Mouse (Mus musculus) heart, postnatal 25 days (tissue): Measurements from ENCODE around the gene Ormdl1. TPM values are rescaled to one million over a fixed set of nuclear protein-coding genes. Genes with fewer than 3 reads are reported as not detected.
"Not testable (repeated sequence)": the region's sequence is repeated elsewhere in the genome, so short reads cannot be mapped to it uniquely, and the experiment has no call there.

ENCODE experiments used
- DNase-seq: peaks from one replicate; pipeline ENCODE4 v3.0.0; 2022; ENCODE audit warnings: low spot score
- intact Hi-C: fragments of 180-260 bp; cut with DNase I; formaldehyde crosslinking; loops from one replicate; pipeline ENCODE4 v1.15.1; 2025
- total RNA-seq, 2 experiments: library from RNA; stranded (reverse); gene quantifications; 2 replicates each; pipeline ENCODE4 v1.2.3; 2021

Gene Ormdl1
- 1 to 10 TPM; 9.0 to 9.9 TPM for total RNA-seq

- intact Hi-C loops, result loop anchor here (2.0 kb wide), 1 partner anchor 16 kb away; the partner anchor contains the start of gene Osgepl1
- DNase-seq, result peak; percentile 92
Observed at GRCm38 (mm10) chr1:53296581-53297383, at the start of gene Ormdl1, which contains the start of the genes Pms1 and Gm28778. Gene Ormdl1, plus strand, starts transcription at chr1:53297095. Gene Pms1, minus strand, starts transcription at chr1:53297018. Gene Gm28778, plus strand, starts transcription at chr1:53297111.

- intact Hi-C loops, DNase-seq: not testable (repeated sequence)
Observed at GRCm38 (mm10) chr1:53264958-53265612, 31.8 kb upstream of the Ormdl1 start.

- DNase-seq, result no peak
- intact Hi-C loops, result no loop called here
Observed at GRCm38 (mm10) chr1:53269901-53270300, 27.0 kb upstream of the Ormdl1 start.

- intact Hi-C loops, result loop anchor here (1.0 kb wide), 1 partner anchor 219 kb away; no protein-coding TSS in a partner anchor
- DNase-seq, result no peak
Observed at GRCm38 (mm10) chr1:53272646-53273045, 24.2 kb upstream of the Ormdl1 start.

GRCm38 (mm10) chr1:53291197-53291596 lies 5.7 kb upstream of the Ormdl1 start:
- intact Hi-C loops, result no loop called here
- DNase-seq, result no peak

- intact Hi-C loops, result no loop called here
- DNase-seq, result no peak
Observed at GRCm38 (mm10) chr1:53300506-53300905, 3.6 kb downstream of the Ormdl1 start.

- intact Hi-C loops, result loop anchor here (2.0 to 10.0 kb wide), 3 partner anchors 16 to 472 kb away; partner anchors contain the start of genes Asdurf, Asnsd1, Gm28551 and Gm28778
- peak; percentile 63 for DNase-seq
Observed at GRCm38 (mm10) chr1:53312989-53313967, 16.4 kb downstream of the Ormdl1 start, which contains the start of gene Osgepl1. Gene Osgepl1, plus strand, starts transcription at chr1:53313624.

GRCm38 (mm10) chr1:53321662-53322344 lies 24.9 kb downstream of the Ormdl1 start:
- intact Hi-C loops, result no loop called here
- no peak for DNase-seq

GRCm38 (mm10) chr1:53323254-53323653 lies 26.4 kb downstream of the Ormdl1 start:
- intact Hi-C loops, result no loop called here
- DNase-seq, result no peak

GRCm38 (mm10) chr1:53324277-53324676 lies 27.4 kb downstream of the Ormdl1 start:
- no peak for DNase-seq
- intact Hi-C loops, result no loop called here

- DNase-seq, result no peak
- intact Hi-C loops, result no loop called here
Observed at GRCm38 (mm10) chr1:53324827-53325494, 28.1 kb downstream of the Ormdl1 start.

- intact Hi-C loops, DNase-seq: not testable (repeated sequence)
Observed at GRCm38 (mm10) chr1:53333527-53333926, 36.6 kb downstream of the Ormdl1 start.

GRCm38 (mm10) chr1:53335465-53335864 lies 38.6 kb downstream of the Ormdl1 start:
- intact Hi-C loops, result no loop called here

GRCm38 (mm10) chr1:53337403-53337802 lies 40.5 kb downstream of the Ormdl1 start:
- DNase-seq, intact Hi-C loops: not testable (repeated sequence)

More at GRCm38 (mm10) chr1:53335465-53335864, 38.6 kb downstream of the Ormdl1 start:
- no peak for DNase-seq

- no peak for DNase-seq
- intact Hi-C loops, result no loop called here
Observed at GRCm38 (mm10) chr1:53341071-53341470, 44.2 kb downstream of the Ormdl1 start.

- intact Hi-C loops, result loop anchor here (1.0 to 5.0 kb wide), 2 partner anchors 40 to 299 kb away; partner anchors contain the start of gene Osgepl1
Observed at GRCm38 (mm10) chr1:53352327-53353261, 55.7 kb downstream of the Ormdl1 start, which contains the start of the genes Asdurf, Gm28551 and Asnsd1. Gene Asdurf, minus strand, starts transcription at chr1:53352619. Gene Gm28551, minus strand, starts transcription at chr1:53352667. Gene Asnsd1, minus strand, starts transcription at chr1:53352752.

GRCm38 (mm10) chr1:53358988-53359387 lies 62.1 kb downstream of the Ormdl1 start:
- no peak for DNase-seq
- intact Hi-C loops, result no loop called here

More at GRCm38 (mm10) chr1:53352327-53353261, 55.7 kb downstream of the Ormdl1 start, which contains the start of the genes Asdurf, Gm28551 and Asnsd1:
- peak; percentile 97 for DNase-seq
